Mouse (Mus musculus) heart, adult 2 months (tissue): ENCODE data around the gene Slc16a1.

Experiments
- CTCF ChIP-seq: fragments of 200-600 bp; IDR thresholded peaks from 2 replicates; pipeline ENCODE4 v1.8.1; 2022; ENCODE audit warnings: antibody characterized with exemption, mild to moderate bottlenecking, moderate library complexity
- POLR2A ChIP-seq: fragments of 200-500 bp; IDR thresholded peaks from 2 replicates; pipeline ENCODE4 v1.6.1; 2011; ENCODE audit warnings: mild to moderate bottlenecking, low read depth, low read length, control low read depth; ENCODE audit not compliant: insufficient read depth

DNA sequence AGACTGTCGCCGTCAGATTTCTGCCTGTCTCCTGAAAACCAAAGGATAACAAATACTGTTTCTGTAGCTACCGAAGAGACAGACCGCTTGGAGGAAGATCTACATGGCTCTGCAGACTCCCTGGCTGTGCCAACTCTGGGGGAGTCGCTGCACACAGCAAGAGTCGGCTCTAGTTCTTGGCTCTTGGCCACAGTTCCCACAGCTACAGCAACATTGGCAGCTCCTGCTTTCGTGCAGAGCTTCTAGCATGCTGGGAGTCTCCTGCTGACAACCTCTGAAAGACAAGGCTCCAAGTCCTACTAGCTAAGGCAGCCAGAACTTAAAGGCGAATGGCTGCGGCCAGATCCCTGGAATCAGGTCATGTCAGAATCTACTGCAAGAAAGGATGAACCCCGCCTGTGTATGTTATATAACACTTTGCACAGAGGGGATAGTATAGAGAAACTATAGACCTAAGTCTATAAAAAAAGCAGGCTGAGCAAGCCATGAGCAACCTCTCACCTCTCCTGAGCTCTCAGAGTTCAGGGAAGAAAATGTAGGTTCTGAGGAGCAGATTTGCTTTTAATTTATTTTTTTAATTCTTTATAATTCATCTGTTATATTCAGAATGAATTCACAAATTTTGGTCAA is 41.2 kb upstream of the Slc16a1 start:
- TF ChIP-seq CTCF (no peak), POLR2A (0 out of 2 replicates have a peak, but pooled peaks have one; percentile 22)
